Mouse (Mus musculus) intestine, embryonic 15.5 days (tissue): ENCODE results near the gene Grik5. TPM values are rescaled to one million over a fixed set of nuclear protein-coding genes. Genes with fewer than 3 reads are reported as not detected.

Source experiments
- ATAC-seq: fragments of 200-750 bp; cut with Nextera tagmentation; 2 replicates; pipeline ENCODE4 v1.8.0; 2017; ENCODE audit warnings: moderate TSS enrichment, moderate library complexity
- H3K27ac ChIP-seq: fragments of 300-500 bp; sonication (generic); 2 replicates; pipeline ENCODE4 v1.5.1; 2015; ENCODE audit warnings: mild to moderate bottlenecking, inconsistent platforms
- H3K27me3 ChIP-seq: fragments of 300-500 bp; sonication (generic); replicated peaks from 2 replicates; pipeline ENCODE4 v1.6.1; 2015; ENCODE audit warnings: inconsistent platforms
- H3K36me3 ChIP-seq: fragments of 300-500 bp; sonication (generic); 2 replicates; pipeline ENCODE4 v1.6.1; 2015; ENCODE audit warnings: inconsistent platforms
- H3K4me1 ChIP-seq: fragments of 300-500 bp; sonication (generic); replicated peaks from 2 replicates; pipeline ENCODE4 v1.6.1; 2015; ENCODE audit warnings: inconsistent platforms
- H3K4me2 ChIP-seq: fragments of 300-500 bp; sonication (generic); replicated peaks from 2 replicates; pipeline ENCODE4 v1.6.1; 2015; ENCODE audit warnings: mild to moderate bottlenecking, inconsistent platforms
- H3K4me3 ChIP-seq: fragments of 300-500 bp; sonication (generic); replicated peaks from 2 replicates; pipeline ENCODE4 v1.5.1; 2015; ENCODE audit warnings: inconsistent platforms
- H3K9ac ChIP-seq: fragments of 300-500 bp; sonication (generic); 2 replicates; pipeline ENCODE4 v1.6.1; 2015; ENCODE audit warnings: inconsistent platforms
- H3K9me3 ChIP-seq: fragments of 300-500 bp; sonication (generic); 2 replicates; pipeline ENCODE4 v1.6.1; 2016; ENCODE audit warnings: inconsistent platforms
- WGBS: fragments of 180-500 bp; shearing (Covaris S2); methylation state at CpG from one replicate; pipeline ENCODE4 v1.1.7; 2015; 5-methylcytosine and 5-hydroxymethylcytosine counted together
- polyA plus RNA-seq: library from polyadenylated mRNA; unstranded; fragments of >200 nt; fragmentation: Nextera tagmentation; extraction: Ambion mirVana; gene quantifications from 2 replicates; pipeline ENCODE4 v1.2.1, GENCODE M21; 2015

Gene Grik5
- polyA plus RNA-seq, 1 experiment from 2014 or later = 3.3 TPM

DNA sequence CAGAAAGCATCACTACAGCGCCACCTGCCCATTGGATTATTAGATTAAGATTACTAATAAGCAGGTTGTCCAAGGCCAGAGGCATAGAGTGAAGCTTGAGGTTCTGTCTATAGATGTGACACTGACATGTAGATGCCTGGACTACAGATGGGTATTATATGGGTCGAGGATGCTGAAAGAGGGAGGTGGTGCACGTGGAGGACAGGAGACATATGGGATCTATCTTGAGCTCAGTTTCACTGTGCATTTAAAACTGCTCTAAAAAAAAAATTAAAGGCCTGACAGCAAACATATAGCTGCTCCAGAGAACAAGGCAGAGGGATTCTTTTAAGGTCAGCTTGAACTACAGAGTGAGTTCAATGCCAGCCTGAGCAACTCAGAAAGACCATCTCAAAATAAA, 26.0 kb upstream of the Grik5 start:
- no peak overlapping the region for H3K4me2 ChIP-seq
- H3K4me3 ChIP-seq = no peak overlapping the region
- no peaks in the 10 kb centered on the region for H3K36me3 ChIP-seq
- no peak overlapping the region for H3K27ac ChIP-seq
- H3K4me1 ChIP-seq = no peaks in the 10 kb centered on the region
- H3K27me3 ChIP-seq = 0 out of 2 replicates have a peak, but pooled peaks cover 4% of the 10 kb centered on the region
- H3K9me3 ChIP-seq = no peaks in the 10 kb centered on the region
- 67% methylated on average over 3 of the region's 3 CpGs for WGBS
- no peak overlapping the region for H3K9ac ChIP-seq
- no peak for ATAC-seq

DNA sequence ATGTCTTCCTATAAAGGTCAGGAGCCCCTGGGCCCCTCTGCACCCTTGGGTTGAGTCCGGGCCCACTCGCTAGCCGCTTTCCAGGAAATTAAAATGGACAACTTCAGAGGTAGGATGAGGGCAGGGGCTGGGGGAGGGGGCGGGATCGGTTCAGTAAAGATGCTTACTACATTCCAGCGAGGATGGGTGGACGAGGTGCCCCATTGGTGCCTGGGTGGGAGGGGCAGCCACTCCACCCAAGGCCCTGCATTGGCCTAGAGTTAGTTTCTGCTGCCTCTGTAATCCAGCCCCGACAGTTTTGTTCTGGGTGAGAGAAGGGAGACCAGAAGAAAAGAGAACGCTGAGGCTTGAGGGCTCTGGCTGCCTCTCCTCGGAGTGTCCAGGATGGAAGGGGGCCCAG, 17.7 kb upstream of the Grik5 start:
- WGBS = 39% methylated on average over 10 of the region's 10 CpGs
- no peaks in the 10 kb centered on the region for H3K27me3 ChIP-seq
- no peak overlapping the region for H3K4me2 ChIP-seq
- no peak overlapping the region for H3K27ac ChIP-seq
- ATAC-seq = no peak; the same call in 1 of the 2 replicates
- no peak overlapping the region for H3K4me3 ChIP-seq
- H3K4me1 ChIP-seq = peaks cover 5% of the 10 kb centered on the region; the same call in 1 of the 2 replicates
- H3K9ac ChIP-seq = no peak overlapping the region
- no peaks in the 10 kb centered on the region for H3K9me3 ChIP-seq
- peaks cover 10% of the 10 kb centered on the region; the same call in 1 of the 2 replicates for H3K36me3 ChIP-seq

DNA sequence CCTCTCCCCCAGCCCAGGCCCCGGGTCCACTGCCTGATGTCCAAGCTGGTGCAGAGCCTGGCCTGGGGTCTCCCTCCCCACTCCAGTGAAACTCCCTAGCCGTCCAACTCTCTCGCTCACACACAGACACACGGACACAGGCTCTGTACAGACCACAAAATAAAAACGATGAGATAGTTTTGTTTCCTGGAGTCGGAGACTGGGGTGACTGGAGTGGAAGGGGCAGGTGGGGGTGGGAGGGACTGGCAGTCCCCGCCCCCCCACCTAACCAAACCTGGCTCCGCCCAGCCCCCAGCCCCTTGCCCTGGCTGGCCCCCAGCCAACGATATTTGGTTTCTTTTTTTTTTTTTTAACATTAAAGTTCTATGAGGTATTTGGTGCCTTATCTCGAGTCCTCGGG, 16.8 kb upstream of the Grik5 start:
- Histone ChIP-seq H3K4me1 (peaks cover 5% of the 10 kb centered on the region; the same call in 1 of the 2 replicates), H3K27me3 (no peaks in the 10 kb centered on the region), H3K9ac (no peak overlapping the region), H3K36me3 (peaks cover 13% of the 10 kb centered on the region), H3K4me3 (no peak overlapping the region), H3K27ac (no peak overlapping the region), H3K4me2 (no peak overlapping the region), H3K9me3 (no peaks in the 10 kb centered on the region)
- no peak for ATAC-seq
- 26% methylated on average over 11 of the region's 11 CpGs for WGBS

DNA sequence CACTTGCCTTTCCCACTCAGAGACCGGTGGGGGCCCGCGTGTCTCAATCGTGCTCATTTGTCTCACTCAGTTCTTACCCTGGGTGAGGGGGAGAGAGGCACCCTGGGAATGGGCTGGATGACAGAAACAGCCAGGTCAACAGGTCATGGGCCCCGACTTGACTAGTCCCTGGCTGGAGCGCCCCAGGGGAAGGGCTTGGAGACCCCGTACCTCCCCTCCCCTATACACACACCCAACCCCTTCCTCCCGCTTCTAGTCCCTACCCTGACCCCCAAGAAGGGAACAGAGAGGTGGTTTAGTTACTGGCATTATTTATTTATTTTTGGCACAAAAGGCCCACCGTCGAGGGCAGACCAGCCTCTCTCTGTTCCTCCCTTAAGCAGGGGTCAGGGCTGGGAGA, 16.4 kb upstream of the Grik5 start:
- no peak for ATAC-seq
- Histone ChIP-seq H3K36me3 (peaks cover 17% of the 10 kb centered on the region), H3K9me3 (no peaks in the 10 kb centered on the region), H3K9ac (no peak overlapping the region), H3K4me3 (no peak overlapping the region), H3K4me1 (peaks cover 5% of the 10 kb centered on the region; the same call in 1 of the 2 replicates), H3K4me2 (no peak overlapping the region), H3K27me3 (no peaks in the 10 kb centered on the region), H3K27ac (no peak overlapping the region)
- WGBS = 24% methylated on average over 10 of the region's 10 CpGs

DNA sequence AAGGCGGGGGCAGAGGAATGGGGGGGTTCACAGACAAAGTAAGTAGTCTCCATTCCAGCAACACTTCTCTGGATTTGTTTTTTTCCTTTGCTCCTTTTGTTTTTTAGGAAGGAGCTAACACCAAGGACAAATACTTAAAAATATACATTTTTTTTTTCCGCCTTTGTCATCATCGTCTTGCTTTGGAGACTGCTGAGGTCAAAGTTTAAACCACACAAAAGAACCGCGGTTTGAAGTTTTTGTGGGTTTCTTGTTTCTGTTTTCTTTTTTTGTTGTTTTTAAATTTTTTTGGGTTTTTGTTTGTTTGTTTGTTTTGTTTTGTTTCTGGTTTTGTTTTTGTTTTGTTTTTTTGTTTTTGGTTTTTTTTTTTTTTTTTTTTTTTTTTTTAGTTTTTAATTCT, 15.8 kb upstream of the Grik5 start:
- 70% methylated on average over 5 of the region's 5 CpGs for WGBS
- H3K27me3 ChIP-seq = no peaks in the 10 kb centered on the region
- no peaks in the 10 kb centered on the region for H3K9me3 ChIP-seq
- no peak overlapping the region for H3K9ac ChIP-seq
- peaks cover 19% of the 10 kb centered on the region for H3K36me3 ChIP-seq
- no peak overlapping the region for H3K4me3 ChIP-seq
- no peak overlapping the region for H3K27ac ChIP-seq
- no peak for ATAC-seq
- H3K4me1 ChIP-seq = peaks cover 5% of the 10 kb centered on the region; the same call in 1 of the 2 replicates
- no peak overlapping the region for H3K4me2 ChIP-seq

DNA sequence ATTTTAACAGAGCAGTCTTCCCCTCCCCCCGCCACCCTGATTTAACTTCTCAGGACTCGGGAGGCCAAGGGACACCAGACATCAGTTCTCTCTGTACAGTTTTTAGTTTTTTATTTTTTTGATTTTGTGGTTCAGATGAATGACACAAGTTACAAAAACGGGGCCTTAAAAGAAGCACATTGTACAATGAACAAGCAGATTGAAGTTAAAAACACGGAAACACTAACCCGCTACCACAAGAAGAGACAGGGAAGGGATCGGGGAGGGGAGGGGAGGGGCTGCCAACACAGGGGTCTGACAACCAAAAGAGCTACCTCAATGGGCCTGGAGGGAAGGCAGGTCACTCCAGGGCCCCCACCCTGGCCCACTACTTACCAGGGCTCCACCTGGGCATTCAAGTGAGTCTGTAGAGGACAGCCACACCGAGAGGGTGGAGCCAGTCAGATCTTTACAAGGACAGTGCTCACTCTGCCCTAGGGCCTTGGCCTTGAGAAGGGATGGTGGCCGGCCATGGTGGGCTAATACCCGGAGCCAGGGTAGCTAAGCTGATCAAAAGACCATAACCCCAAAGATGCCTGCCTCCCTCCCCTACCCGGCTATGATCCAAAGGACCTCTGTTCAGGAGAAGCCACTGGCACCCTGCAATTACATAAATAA, 15.2 kb upstream of the Grik5 start:
- WGBS = 63% methylated on average over 10 of the region's 10 CpGs

DNA sequence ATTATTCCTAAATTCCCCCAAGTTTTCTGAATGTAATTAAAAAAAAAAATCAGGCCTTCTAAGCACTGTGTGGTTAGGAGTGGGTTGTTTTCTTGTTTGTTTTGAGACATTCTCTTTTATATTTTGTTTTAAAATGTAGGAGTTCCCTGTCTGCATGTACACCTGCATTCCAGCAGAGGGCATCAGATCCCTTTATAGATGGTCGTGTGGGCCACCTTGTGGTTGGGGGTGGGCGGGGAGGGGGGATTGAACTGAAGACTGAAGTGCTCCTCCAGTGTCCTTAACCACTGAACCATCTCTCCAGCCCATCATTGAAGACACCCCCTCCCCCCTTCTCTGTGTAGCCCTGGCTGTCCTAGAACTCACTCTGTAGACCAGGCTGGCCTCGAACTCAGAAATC, 14.5 kb upstream of the Grik5 start:
- Histone ChIP-seq H3K36me3 (peaks cover 24% of the 10 kb centered on the region), H3K27ac (no peak overlapping the region), H3K9me3 (no peaks in the 10 kb centered on the region), H3K4me1 (peaks cover 5% of the 10 kb centered on the region; the same call in 1 of the 2 replicates), H3K4me3 (no peak overlapping the region), H3K4me2 (no peak overlapping the region), H3K27me3 (no peaks in the 10 kb centered on the region), H3K9ac (no peak overlapping the region)
- no peak for ATAC-seq
- 46% methylated on average over 3 of the region's 3 CpGs for WGBS

More for the DNA sequence above, 15.2 kb upstream of the Grik5 start:
- Histone ChIP-seq H3K27ac (no peak overlapping the region), H3K4me3 (no peak overlapping the region), H3K4me2 (no peak overlapping the region), H3K9me3 (no peaks in the 10 kb centered on the region), H3K27me3 (no peaks in the 10 kb centered on the region), H3K36me3 (peaks cover 19% of the 10 kb centered on the region), H3K9ac (no peak overlapping the region), H3K4me1 (peaks cover 5% of the 10 kb centered on the region; the same call in 1 of the 2 replicates)
- ATAC-seq = no peak

DNA sequence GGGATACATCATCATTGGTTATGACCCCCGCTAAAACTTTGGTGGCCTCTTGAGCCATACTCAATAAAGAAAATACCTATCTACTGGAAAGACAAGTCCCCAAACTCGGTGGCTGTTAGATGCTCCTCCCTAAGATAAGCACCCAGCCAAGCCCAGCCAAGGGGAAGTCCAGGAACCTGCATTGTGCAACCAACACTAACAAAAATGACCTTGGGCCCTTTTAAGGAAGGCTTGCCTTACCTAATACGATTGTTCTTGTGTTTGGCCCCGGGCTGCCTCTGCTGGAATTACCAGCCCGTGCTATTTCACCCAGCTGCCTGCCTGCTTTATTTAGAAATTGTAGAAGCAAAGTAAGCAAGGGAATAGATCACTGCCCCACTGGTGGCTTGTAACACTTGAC, 12.5 kb upstream of the Grik5 start:
- no peaks in the 10 kb centered on the region for H3K27me3 ChIP-seq
- peaks cover 45% of the 10 kb centered on the region for H3K36me3 ChIP-seq
- no peak overlapping the region for H3K4me3 ChIP-seq
- WGBS = 48% methylated on average over 5 of the region's 5 CpGs
- no peak overlapping the region for H3K9ac ChIP-seq
- no peaks in the 10 kb centered on the region for H3K9me3 ChIP-seq
- ATAC-seq = peak; percentile 61
- H3K27ac ChIP-seq = no peak overlapping the region
- no peak overlapping the region for H3K4me2 ChIP-seq
- peaks cover 5% of the 10 kb centered on the region; the same call in 1 of the 2 replicates for H3K4me1 ChIP-seq

DNA sequence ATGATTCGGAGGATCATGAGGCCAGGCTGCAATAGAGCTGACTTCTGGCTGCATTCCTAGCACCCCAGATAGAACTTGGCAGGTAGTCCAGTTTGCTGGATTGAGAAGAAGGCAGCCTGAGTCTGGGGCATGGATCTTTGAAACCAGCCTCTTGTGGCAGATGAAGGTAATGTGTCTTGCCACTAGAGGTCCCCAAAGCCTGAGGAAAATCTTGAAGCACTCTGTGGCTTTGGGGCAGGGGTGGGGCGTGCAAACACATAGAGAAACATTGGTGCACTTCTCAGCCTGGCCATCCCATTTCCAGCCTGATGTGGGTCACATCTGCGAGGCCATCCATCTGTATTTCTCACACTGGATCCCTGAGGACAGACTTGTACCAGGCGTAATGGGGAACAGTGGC, 10.4 kb upstream of the Grik5 start:
- Histone ChIP-seq H3K9me3 (no peaks in the 10 kb centered on the region), H3K36me3 (peaks cover 47% of the 10 kb centered on the region), H3K4me3 (no peak overlapping the region), H3K4me2 (no peak overlapping the region), H3K27ac (no peak overlapping the region), H3K27me3 (no peaks in the 10 kb centered on the region), H3K4me1 (peaks cover 15% of the 10 kb centered on the region), H3K9ac (no peak overlapping the region)
- no peak for ATAC-seq
- 80% methylated on average over 4 of the region's 4 CpGs for WGBS

DNA sequence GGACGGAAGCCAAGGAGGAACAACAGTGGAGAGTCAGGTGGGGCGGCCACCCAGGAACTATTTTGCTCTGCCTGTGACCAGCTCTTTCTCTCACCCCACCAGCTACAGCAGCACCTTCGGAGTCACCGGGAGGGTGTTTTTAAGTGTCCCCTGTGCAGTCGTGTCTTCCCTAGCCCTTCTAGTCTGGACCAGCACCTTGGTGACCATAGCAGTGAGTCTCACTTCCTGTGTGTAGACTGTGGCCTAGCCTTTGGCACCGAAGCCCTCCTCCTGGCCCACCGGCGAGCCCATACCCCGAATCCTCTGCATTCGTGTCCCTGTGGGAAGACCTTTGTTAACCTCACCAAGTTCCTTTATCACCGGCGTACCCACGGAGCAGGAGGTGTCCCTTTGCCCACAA, 8.3 kb upstream of the Grik5 start:
- H3K4me1 ChIP-seq = peaks cover 15% of the 10 kb centered on the region
- H3K9me3 ChIP-seq = no peaks in the 10 kb centered on the region
- H3K4me3 ChIP-seq = no peak overlapping the region
- WGBS = 88% methylated on average over 13 of the region's 13 CpGs
- no peaks in the 10 kb centered on the region for H3K27me3 ChIP-seq
- H3K4me2 ChIP-seq = no peak overlapping the region
- peaks cover 40% of the 10 kb centered on the region for H3K36me3 ChIP-seq
- H3K9ac ChIP-seq = no peak overlapping the region
- no peak for ATAC-seq
- no peak overlapping the region for H3K27ac ChIP-seq

DNA sequence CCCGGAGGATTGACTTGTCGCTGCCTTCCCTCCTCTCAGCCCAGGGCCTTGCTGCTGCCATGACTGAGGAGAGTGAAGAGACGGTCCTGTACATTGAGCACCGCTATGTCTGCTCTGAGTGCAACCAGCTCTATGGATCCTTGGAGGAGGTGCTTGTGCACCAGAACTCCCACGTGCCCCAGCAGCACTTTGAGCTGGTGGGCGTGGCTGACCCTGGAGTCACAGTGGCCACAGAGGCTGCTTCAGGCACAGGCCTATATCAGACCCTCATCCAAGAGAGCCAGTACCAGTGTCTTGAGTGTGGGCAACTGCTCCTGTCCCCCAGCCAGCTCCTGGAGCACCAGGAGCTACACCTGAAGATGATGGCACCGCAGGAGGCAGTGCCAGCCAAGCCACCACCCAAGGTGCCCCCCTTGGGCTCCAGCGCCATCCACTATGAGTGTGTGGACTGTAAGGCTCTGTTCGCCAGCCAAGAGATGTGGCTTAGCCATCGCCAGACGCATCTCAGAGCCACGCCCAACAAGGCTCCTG, 7.4 kb upstream of the Grik5 start:
- Histone ChIP-seq H3K4me3 (no peak overlapping the region), H3K4me2 (no peak overlapping the region), H3K9ac (no peak overlapping the region), H3K27ac (no peak overlapping the region), H3K4me1 (peaks cover 14% of the 10 kb centered on the region), H3K9me3 (no peaks in the 10 kb centered on the region), H3K36me3 (peaks cover 38% of the 10 kb centered on the region), H3K27me3 (no peaks in the 10 kb centered on the region)
- ATAC-seq = no peak
- 73% methylated on average over 12 of the region's 12 CpGs for WGBS

DNA sequence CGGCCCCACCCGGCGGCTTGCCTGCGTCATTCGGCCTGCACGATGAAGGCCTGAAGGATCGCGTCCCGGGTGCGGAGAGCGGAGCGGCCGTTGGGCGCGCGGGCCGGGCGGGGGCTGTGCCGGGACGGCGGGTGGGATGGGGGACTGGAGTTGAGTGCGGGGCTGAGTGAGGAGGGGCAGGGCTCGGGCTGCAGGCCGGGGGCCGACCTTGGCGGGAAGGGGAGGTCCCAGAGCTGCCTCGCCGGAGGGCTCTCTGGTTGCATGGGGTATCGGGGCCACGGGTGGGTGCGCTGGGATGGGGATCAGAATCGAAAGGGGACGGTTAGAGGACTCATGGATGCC, 5.2 kb upstream of the Grik5 start:
- peak overlapping the region; percentile 97 for H3K4me3 ChIP-seq
- no peaks in the 10 kb centered on the region for H3K9me3 ChIP-seq
- peaks cover 28% of the 10 kb centered on the region for H3K36me3 ChIP-seq
- H3K4me2 ChIP-seq = peak overlapping the region; percentile 69
- peak overlapping the region; percentile 96 for H3K27ac ChIP-seq
- peak overlapping the region; percentile 99 for H3K9ac ChIP-seq
- peak; percentile 47; the same call in 1 of the 2 replicates for ATAC-seq
- no peaks in the 10 kb centered on the region for H3K27me3 ChIP-seq
- H3K4me1 ChIP-seq = peaks cover 24% of the 10 kb centered on the region
- under 1% methylated on average over 33 of the region's 33 CpGs for WGBS
